17 mouse cellular contexts compared by ENCODE assay signal in genomic region chr5:29170193-29170592, GRCm38 (mm10). TPM values are rescaled to one million over a fixed set of nuclear protein-coding genes. Genes with fewer than 3 reads are reported as not detected.
"Had no signal": no experiment of that assay in that cellular context is flagged by ENCODE, and none has a peak within 500 bp of the region (broad histone marks: within the 10 kb centered on the region; RNA-seq: fewer than 3 reads in every experiment).

No protein-coding gene starts in this region.

- H3K4me1 ChIP-seq: limb, embryonic 12.5 days; liver, embryonic 13.5 days; megakaryocyte, embryonic 14.5 days; neural tube, embryonic 13.5 days had no signal

- H3K9ac ChIP-seq: limb, embryonic 12.5 days; liver, embryonic 13.5 days; liver, postnatal 0 days; lung, embryonic 15.5 days; neural tube, embryonic 13.5 days had no signal

- H3K9me3 ChIP-seq: limb, embryonic 12.5 days; liver, embryonic 13.5 days; lung, embryonic 15.5 days; neural tube, embryonic 13.5 days had no signal

- H3K4me3 ChIP-seq: limb, embryonic 12.5 days; liver, embryonic 13.5 days; lung, embryonic 15.5 days; megakaryocyte, embryonic 14.5 days; neural tube, embryonic 13.5 days had no signal

- H3K4me2 ChIP-seq: limb, embryonic 12.5 days; liver, embryonic 13.5 days; lung, embryonic 15.5 days; neural tube, embryonic 13.5 days had no signal

- H3K36me3 ChIP-seq: limb, embryonic 12.5 days; liver, embryonic 13.5 days; lung, embryonic 15.5 days; neural tube, embryonic 13.5 days had no signal

- H3K27me3 ChIP-seq: limb, embryonic 12.5 days; liver, embryonic 13.5 days; lung, embryonic 15.5 days; megakaryocyte, embryonic 14.5 days; neural tube, embryonic 13.5 days had no signal

- DNase-seq: layer of hippocampus, adult 9-11 months; layer of hippocampus, postnatal 36 days; liver; liver, embryonic 13.5 days; liver, postnatal 0 days; lung, postnatal 14 days; midbrain, embryonic 14.5 days; right cerebral cortex, adult 18-20 months; right cerebral cortex, postnatal 25 days; thymus, postnatal 36 days had no signal

- ATAC-seq: intestine, embryonic 16.5 days; liver, postnatal 0 days had no signal

- H3K27ac ChIP-seq: limb, embryonic 12.5 days; liver, embryonic 13.5 days; lung, embryonic 15.5 days; macrophage; neural tube, embryonic 13.5 days had no signal

RNA-seq across cellular contexts. Expression of gene Rnf32, which starts 25.6 kb away (rescaled TPM):
- total RNA-seq: monocyte, adult 5-6 weeks had no signal
- polyA plus RNA-seq: macrophage had no signal
